Mouse (Mus musculus) heart, postnatal 25 days (tissue): ENCODE results near the gene Uxs1. TPM values are rescaled to one million over a fixed set of nuclear protein-coding genes. Genes with fewer than 3 reads are reported as not detected.
A peak's percentile ranks its signal among the peaks of the same experiment; 100 is the strongest.

Source experiments
- DNase-seq: peaks from one replicate; pipeline ENCODE4 v3.0.0; 2022; ENCODE audit warnings: low spot score
- intact Hi-C: fragments of 180-260 bp; cut with DNase I; formaldehyde crosslinking; loops from one replicate; pipeline ENCODE4 v1.15.1; 2025
- total RNA-seq, 2 experiments: library from RNA; stranded (reverse); gene quantifications; 2 replicates each; pipeline ENCODE4 v1.2.3; 2021

The Uxs1 gene
- 1 to 10 TPM; 8.2 to 9.8 TPM for total RNA-seq

GRCm38 (mm10) chr1:43827763-43828194 lies at the start of gene Uxs1:
Gene Uxs1 (minus strand): TSS chr1:43827800.
- intact Hi-C loops: loop anchor here (5.0 to 10.0 kb wide), 4 partner anchors 65 to 733 kb away; partner anchors contain the start of genes AI597479, Tex30, Tgfbrap1 and Tpp2
- DNase-seq: peak; percentile 98

GRCm38 (mm10) chr1:43877233-43877632 lies 49.6 kb upstream of the Uxs1 start:
- intact Hi-C loops: no loop called here
- no peak for DNase-seq

GRCm38 (mm10) chr1:43871116-43871515 lies 43.5 kb upstream of the Uxs1 start:
- no peak for DNase-seq
- intact Hi-C loops: no loop called here

DNA sequence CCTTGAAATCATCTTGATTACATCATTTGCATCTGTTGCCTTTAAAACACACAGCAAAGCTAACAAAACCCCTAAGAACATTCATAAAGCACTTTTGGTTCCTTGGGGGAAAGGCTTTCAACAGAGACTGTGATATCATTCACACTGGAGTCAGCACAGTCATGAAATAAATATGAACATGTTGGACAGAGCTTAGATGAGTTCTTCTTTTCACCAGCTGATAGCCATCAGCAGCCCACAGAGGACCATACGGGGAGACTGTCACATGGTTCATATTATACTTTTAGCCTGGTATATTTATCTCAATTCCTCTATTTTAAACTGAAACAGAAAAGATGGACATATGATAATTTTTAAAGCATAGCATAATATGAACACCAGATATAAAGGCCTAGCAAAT lies 40.9 kb upstream of the Uxs1 start:
- intact Hi-C loops: no loop called here
- DNase-seq: no peak

- DNase-seq: no peak
- intact Hi-C loops: no loop called here
These were observed 37.2 kb upstream of the Uxs1 start for GRCm38 (mm10) chr1:43864758-43865157.

GRCm38 (mm10) chr1:43862614-43863013 lies 35.0 kb upstream of the Uxs1 start:
- DNase-seq: no peak
- intact Hi-C loops: no loop called here

GRCm38 (mm10) chr1:43858988-43859387 lies 31.4 kb upstream of the Uxs1 start:
- no peak for DNase-seq
- intact Hi-C loops: no loop called here

DNA sequence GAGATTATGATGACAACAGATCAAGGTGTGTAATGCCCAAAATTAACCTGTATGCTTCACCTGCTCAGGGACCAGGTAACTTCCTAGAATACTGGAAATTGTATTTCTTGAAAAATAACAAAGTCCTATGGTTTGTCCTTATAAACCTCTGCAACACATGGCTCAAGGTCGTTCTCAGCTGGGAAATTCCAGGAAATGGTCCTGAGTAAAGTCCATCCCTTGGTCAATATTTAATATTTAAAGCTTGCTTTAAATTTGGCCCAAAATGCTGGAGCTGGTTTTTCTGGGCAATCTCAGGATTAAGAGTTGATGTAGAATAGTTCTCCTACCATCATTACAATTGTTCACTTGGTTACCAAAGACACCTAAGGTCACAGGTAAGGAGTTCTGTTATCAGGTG lies 30.1 kb upstream of the Uxs1 start:
- no peak for DNase-seq
- intact Hi-C loops: no loop called here

- no peak for DNase-seq
- intact Hi-C loops: no loop called here
These were observed 28.0 kb upstream of the Uxs1 start for GRCm38 (mm10) chr1:43855591-43855990.

DNA sequence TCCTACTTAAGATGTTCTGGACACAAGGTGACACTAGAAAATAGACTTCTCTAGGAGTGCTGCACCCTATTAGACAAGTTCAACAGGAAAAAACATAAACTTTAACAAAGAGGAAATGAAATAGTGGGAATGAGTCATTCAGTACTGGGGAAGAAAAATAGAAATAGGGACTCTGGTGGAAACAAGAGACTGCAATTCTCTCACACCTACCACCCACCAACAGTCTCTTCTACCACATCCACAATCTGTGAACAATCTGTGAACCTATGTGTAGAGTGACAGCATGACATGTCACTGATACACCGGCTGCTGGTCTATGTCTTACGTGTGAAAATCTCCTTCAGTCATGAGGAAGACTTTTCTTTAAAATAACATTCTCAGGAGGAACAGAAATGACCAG lies 15.8 kb upstream of the Uxs1 start:
- no peak for DNase-seq
- intact Hi-C loops: no loop called here

DNA sequence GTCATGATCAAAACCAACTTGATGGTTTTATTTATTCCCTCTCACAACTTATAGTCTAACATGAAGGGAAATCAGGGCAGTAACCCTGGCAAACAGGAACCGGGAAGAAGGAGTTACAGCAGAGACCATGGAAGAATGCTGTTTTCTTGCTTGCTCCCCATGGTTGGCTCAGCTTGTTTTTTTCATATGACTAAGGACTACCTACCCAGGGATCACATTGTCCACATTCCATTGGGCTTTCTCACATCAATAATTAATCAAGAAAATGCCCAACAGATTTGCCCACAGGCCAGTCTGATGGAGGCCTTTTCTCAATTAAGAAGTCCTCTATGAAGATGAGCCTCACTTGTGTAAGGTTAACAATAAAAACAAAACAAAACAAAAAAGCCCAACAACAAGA lies 9.6 kb upstream of the Uxs1 start:
- no peak for DNase-seq
- intact Hi-C loops: no loop called here

DNA sequence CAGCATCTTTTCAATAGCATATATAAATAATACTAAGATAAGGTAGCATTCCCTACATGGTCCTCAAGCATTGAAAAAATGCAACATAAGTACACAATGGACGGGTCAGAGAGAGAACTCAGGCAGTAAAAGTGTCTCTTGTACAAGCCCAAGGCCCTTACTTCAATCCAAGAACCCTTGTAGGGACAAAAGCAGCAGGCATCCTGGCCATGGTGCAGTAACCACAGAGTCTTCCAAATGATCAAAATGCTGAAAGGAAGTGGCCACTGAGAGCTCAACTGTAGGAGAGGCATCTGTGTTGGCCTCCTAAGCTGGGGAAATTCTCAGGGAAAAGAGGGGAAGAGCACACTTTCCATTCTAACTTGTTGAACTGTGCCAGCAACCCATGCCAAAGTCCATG lies 2.5 kb upstream of the Uxs1 start:
- intact Hi-C loops: no loop called here
- DNase-seq: no peak

- no peak for DNase-seq
These were observed 418 bp downstream of the Uxs1 start for GRCm38 (mm10) chr1:43827002-43827762.

DNA sequence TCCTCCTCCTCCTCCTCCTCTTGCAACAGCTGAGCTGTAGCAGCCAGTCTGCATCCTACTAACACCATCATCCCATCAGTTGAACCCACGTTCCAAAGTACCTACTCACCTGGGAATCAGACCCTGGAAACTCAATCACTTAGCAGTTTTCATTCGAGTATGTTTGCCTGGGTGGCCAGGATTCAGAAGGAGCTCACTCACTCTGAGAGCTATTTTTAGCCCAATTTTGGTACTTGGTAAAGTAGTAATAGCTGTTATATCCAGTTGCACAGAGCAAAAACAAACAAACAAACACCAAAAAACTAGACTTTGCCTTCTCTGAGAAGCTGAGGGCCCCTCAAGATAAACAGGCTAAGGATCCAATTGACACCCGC lies 985 bp downstream of the Uxs1 start:
- intact Hi-C loops: loop anchor here (5.0 to 10.0 kb wide), 4 partner anchors 64 to 732 kb away; partner anchors contain the start of genes AI597479, Tex30, Tgfbrap1 and Tpp2
- no peak for DNase-seq

More at GRCm38 (mm10) chr1:43827002-43827762, 418 bp downstream of the Uxs1 start:
- intact Hi-C loops: loop anchor here (5.0 to 10.0 kb wide), 4 partner anchors 65 to 732 kb away; partner anchors contain the start of genes AI597479, Tex30, Tgfbrap1 and Tpp2

- no peak for DNase-seq
- intact Hi-C loops: loop anchor here (10.0 kb wide), 1 partner anchor 729 kb away; the partner anchor contains the start of genes AI597479 and Tgfbrap1
These were observed 4.2 kb downstream of the Uxs1 start for GRCm38 (mm10) chr1:43823406-43823805.

DNA sequence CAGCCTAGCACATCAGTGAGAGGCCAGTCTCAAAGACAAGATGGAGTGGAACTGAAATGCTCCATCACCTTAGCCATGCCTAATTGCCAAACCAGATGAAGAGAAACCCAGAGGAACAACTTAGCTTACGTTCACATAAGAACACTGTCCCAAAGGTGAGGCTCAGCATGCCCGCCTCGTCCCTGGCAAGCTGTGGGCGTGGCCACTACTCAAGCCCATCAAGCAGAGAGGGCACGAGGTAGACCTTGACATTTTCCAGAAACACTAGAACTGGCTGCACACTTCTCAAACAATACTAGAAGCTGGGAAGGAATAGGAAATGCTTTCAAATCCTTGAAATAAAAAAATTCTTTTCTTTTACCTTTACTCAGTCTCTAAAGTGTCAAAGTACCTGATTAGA lies 5.0 kb downstream of the Uxs1 start:
- no peak for DNase-seq
- intact Hi-C loops: loop anchor here (10.0 kb wide), 1 partner anchor 728 kb away; the partner anchor contains the start of genes AI597479 and Tgfbrap1

DNA sequence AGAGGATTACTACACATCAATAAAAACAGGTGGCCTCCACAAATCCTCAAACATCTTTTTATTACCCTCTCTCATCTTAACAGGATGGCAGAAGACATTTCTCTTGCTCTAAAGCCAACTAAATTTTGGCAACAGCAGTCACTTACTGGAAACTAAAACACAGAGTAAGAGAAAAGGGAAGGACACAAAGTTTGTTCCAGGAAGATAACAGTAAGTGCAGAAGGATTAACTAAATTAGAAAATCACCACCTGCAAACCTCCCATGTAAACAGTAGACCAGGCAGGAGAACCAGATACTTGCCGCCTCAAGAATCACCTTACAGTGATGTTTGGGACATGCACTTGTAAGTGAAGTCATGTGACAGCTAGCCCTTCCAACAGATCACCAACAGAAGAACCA lies 5.8 kb downstream of the Uxs1 start:
- intact Hi-C loops: loop anchor here (10.0 kb wide), 1 partner anchor 727 kb away; the partner anchor contains the start of genes AI597479 and Tgfbrap1
- DNase-seq: no peak

DNA sequence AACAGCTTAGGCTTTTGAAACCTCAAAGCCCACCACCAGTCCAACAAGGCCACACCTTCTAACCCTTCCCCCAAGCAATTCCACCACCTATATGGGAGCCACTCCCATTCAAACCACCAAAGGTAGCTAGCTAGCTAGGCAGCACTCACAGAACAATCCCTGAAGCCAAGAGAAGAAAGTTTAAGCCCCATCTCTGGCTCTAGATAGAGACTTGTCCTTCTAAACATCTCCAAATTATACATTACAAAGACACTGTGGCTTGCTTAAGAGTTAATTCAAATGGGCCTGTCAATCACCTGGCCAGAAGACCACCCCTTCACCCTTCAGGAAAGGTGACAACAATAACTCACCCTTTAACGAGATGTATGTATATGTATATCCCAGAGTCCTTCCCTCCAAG lies 7.0 kb downstream of the Uxs1 start:
- no peak for DNase-seq
- intact Hi-C loops: loop anchor here (10.0 kb wide), 1 partner anchor 726 kb away; the partner anchor contains the start of genes AI597479 and Tgfbrap1

GRCm38 (mm10) chr1:43819091-43819490 lies 8.5 kb downstream of the Uxs1 start:
- no peak for DNase-seq
- intact Hi-C loops: no loop called here

- intact Hi-C loops: no loop called here
- DNase-seq: no peak
These were observed 9.2 kb downstream of the Uxs1 start for GRCm38 (mm10) chr1:43818356-43818755.

DNA sequence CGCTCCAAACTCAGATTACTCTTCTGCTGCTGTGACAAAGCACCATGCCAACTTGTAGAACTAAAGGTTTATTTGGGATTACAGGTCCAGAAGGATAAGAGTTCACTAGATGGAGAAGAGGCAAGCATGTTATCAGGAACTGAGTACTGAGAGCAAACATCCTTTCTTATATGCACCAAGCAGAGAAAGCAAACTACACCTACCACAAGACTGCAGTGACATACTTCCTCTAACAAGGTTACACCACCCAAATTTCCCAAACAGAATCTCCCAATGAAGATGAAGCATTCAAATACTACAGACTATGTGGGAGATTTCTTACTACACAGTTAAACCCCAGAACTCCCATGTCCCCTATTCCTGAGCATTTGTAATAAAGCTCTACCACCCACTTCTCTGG lies 15.8 kb downstream of the Uxs1 start:
- DNase-seq: no peak
- intact Hi-C loops: no loop called here
